Mouse (Mus musculus): ENCODE measurements around the gene Slc35c1. TPM values are rescaled to one million over a fixed set of nuclear protein-coding genes. Genes with fewer than 3 reads are reported as not detected.
A peak's percentile ranks its signal among the peaks of the same experiment; 100 is the strongest.

Slc35c1 gene
- polyA plus RNA-seq, 1 experiment from 2014 or later: 15.1 TPM

DNA sequence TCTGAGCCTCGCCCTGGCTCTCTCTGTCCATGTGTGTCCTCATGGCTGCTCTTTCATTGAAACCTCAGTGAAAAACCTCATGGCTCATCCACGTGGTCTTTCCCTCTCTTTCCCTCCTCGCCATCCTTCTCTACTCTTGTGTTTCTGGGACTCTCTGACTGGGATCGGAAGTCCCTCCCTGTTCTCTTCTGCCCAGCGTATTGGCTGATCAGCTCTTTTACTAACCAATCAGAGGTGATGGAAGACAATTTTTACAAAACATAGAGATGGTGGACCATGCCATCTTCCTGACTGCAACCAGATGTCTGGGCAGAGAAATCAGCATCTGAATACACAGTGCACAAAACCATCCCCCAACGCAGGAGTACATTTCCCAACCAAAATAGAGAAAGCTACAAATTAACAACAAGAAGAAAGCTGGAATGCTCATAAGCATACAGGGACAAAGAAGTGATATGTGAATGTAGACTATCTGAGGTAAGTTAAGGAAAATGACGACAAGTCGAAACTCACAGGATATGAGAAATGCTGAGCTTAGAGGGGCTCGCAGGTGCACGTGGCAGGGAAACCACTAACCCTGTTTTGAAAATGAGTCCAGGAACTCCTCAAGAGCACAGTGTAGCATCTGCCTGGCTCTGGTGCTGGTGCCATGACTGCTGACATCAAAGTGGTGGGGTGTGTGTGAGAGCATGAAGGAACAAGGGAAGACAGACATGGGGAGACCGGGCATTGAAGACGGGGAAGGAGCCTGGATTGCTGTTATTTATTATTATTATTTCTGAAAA is 11.7 kb upstream of the Slc35c1 start:
- WGBS: 82% methylated on average over 12 of the region's 12 CpGs
- ATAC-seq (replicated peaks; ENCODE audit: low FRiP score): no peak

DNA sequence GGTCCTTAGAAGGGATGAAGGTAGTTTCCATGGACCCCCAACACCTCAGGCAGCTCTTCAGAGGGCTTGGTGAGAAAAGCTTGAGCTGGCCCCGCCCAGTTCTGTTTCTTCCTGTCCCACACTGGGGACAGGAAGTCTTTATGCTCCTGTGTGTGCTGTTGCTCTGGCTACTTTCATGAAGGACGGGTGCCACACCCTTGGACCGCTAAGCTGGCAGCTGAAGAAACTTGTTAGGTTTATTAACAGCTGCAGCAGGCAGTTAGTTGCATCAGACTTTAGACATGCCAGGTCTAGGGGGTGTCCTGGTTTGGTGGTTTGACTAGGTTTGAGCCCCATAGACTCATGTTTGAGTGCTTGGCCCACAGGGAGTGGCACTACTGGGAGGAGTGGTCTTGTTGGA is 4.4 kb upstream of the Slc35c1 start:
- Histone ChIP-seq H3K4me2 (no peak overlapping the region), H3K27me3 (peaks cover 26% of the 10 kb centered on the region), H3K36me3 (no peaks in the 10 kb centered on the region), H3K27ac (no peak overlapping the region), H3K4me3 (replicated peaks) (no peak overlapping the region), H3K9ac (no peak overlapping the region), H3K4me1 (peaks cover 8% of the 10 kb centered on the region), H3K9me3 (replicated peaks) (no peaks in the 10 kb centered on the region)
- WGBS: 72% methylated on average over 3 of the region's 3 CpGs
- ATAC-seq (replicated peaks; ENCODE audit: low FRiP score): no peak

More for the DNA sequence above, 11.7 kb upstream of the Slc35c1 start:
- Histone ChIP-seq H3K27me3 (no peaks in the 10 kb centered on the region), H3K9ac (no peak overlapping the region), H3K27ac (no peak overlapping the region), H3K4me2 (no peak overlapping the region), H3K4me1 (no peaks in the 10 kb centered on the region), H3K9me3 (replicated peaks) (no peaks in the 10 kb centered on the region), H3K4me3 (replicated peaks) (no peak overlapping the region), H3K36me3 (no peaks in the 10 kb centered on the region)

DNA sequence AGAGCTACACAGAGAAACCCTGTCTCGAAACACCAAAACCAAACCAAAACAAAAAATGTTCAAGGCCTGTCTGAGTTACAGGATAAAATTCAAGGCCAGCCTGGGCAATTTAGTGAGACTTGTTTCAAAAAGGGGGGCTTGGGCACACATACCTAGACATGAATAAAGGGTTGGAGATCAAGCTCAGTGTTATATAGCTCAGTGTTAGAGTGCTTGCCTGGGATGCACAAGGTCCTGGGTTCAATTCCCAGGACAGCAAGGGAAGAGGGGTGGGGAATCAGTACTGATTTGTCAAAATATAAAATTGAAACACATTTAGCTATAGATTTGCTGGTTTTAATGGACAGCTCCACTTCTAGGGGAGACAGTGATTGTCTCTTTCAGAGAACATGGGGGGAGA is 877 bp upstream of the Slc35c1 start:
- Histone ChIP-seq H3K4me3 (replicated peaks) (no peak overlapping the region), H3K9me3 (replicated peaks) (no peaks in the 10 kb centered on the region), H3K4me1 (peaks cover 37% of the 10 kb centered on the region), H3K27ac (no peak overlapping the region), H3K9ac (no peak overlapping the region), H3K4me2 (no peak overlapping the region), H3K27me3 (peaks cover 26% of the 10 kb centered on the region), H3K36me3 (no peaks in the 10 kb centered on the region; the same call in 1 of the 2 replicates)
- ATAC-seq (replicated peaks; ENCODE audit: low FRiP score): no peak
- WGBS: 69% methylated on average over 1 of the region's 1 CpGs

DNA sequence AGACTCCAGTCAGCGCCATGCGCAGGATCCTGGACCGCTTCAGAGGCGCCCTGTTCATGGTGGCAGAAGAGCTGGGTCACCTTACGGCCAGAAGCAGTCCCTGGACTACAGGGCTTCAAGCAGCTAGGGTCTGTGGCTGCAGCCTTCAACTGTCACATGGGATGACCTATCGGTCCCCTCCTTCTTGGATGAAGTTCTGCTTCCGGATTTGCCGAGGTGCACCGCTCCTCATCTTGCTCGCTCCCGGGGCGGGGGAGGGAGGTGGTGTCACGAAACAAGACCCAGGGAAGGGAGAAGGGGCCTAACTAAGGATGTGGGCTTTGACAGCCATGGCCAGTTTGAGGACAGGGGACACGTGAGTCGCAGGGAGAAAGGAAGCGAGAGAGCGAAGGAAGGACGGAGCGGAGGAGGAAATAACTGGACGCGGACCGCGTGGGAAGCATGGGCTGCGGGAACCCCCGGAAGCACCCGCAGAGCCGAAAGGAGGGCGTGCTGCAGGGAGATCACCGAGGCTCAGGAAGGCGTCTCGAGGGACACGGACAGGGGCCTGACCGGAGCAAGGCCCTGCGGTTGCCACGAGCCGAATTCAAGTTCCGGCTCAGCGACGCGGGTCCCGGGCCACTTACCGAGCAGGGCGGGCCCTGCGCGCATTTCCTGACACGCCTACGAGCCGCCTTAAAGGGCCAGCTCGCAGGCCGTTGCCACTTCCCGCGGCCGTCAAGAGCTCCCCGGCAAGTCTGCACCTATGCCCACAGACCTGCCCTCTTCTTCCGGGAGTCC is 1.0 kb downstream of the Slc35c1 start:
- Histone ChIP-seq H3K27me3 (peaks cover 26% of the 10 kb centered on the region), H3K36me3 (peaks cover 8% of the 10 kb centered on the region), H3K4me1 (peaks cover 42% of the 10 kb centered on the region), H3K9ac (peak overlapping the region; percentile 66), H3K9me3 (replicated peaks) (no peaks in the 10 kb centered on the region), H3K4me3 (replicated peaks) (peak overlapping the region; percentile 91), H3K4me2 (peak overlapping the region; percentile 86), H3K27ac (peak overlapping the region; percentile 75)
- ATAC-seq (replicated peaks; ENCODE audit: low FRiP score): peak; percentile 91
- under 1% methylated on average over 55 of the region's 55 CpGs for WGBS

DNA sequence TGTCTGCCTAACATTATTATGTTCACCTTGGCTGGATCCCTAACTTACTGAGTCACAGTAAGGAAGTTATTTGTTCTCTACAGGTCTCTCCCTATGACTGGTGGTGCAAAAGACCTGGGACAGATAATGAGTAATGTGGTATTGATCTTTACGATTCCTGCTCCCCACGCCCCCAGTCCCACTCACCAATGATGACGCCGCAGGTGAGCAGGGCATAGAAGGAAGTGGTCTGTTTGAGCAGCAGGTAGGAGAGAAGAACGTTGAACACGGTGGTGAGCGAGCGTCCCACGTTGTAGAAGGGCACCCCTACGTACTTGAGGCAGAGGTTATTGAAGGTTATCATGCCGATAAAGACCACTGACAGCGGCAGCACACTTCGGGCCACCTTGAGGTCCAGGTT is 1.9 kb downstream of the Slc35c1 start:
- peaks cover 16% of the 10 kb centered on the region for H3K36me3 ChIP-seq
- H3K4me1 ChIP-seq: peaks cover 42% of the 10 kb centered on the region
- H3K9me3 ChIP-seq (replicated peaks): no peaks in the 10 kb centered on the region
- peaks cover 26% of the 10 kb centered on the region for H3K27me3 ChIP-seq
- H3K9ac ChIP-seq: peak overlapping the region; percentile 66
- 64% methylated on average over 13 of the region's 13 CpGs for WGBS
- H3K27ac ChIP-seq: no peak overlapping the region
- ATAC-seq (replicated peaks; ENCODE audit: low FRiP score): no peak
- H3K4me3 ChIP-seq (replicated peaks): peak overlapping the region; percentile 91
- peak overlapping the region; percentile 86 for H3K4me2 ChIP-seq

DNA sequence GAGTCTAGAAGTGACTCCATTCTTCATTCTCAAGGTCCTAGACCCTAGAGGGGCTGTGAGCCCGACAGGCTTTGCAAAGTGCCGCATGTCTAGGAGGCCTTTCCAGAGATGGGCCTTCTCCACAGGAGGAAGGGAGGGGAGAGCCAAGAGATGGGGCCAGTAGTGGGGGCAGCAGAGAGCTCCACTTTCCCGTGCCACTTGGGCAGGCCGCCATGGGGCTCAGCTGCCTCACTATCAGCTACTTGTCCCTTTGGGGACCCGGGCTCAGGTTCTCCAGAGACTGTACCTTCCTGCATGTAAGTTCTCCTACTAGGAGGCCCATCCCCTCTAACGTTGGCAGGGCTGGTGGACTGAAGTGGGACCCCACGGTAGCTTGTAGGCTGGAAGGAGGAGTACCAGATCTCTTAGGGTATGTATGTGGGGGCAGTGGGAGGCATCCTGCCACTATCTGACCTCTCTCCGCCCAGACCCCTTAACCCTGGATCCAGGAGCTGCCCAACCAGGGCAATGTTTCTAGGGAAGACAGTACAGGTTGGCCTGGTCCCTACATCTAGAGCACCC is 3.3 kb downstream of the Slc35c1 start:
- Histone ChIP-seq H3K27ac (no peak overlapping the region), H3K36me3 (peaks cover 30% of the 10 kb centered on the region), H3K9ac (no peak overlapping the region), H3K27me3 (peaks cover 19% of the 10 kb centered on the region), H3K4me2 (peak overlapping the region; percentile 86; the same call in 1 of the 2 replicates), H3K9me3 (replicated peaks) (no peaks in the 10 kb centered on the region), H3K4me3 (replicated peaks) (no peak overlapping the region), H3K4me1 (peaks cover 42% of the 10 kb centered on the region)
- 69% methylated on average over 8 of the region's 8 CpGs for WGBS
- ATAC-seq (replicated peaks; ENCODE audit: low FRiP score): no peak

DNA sequence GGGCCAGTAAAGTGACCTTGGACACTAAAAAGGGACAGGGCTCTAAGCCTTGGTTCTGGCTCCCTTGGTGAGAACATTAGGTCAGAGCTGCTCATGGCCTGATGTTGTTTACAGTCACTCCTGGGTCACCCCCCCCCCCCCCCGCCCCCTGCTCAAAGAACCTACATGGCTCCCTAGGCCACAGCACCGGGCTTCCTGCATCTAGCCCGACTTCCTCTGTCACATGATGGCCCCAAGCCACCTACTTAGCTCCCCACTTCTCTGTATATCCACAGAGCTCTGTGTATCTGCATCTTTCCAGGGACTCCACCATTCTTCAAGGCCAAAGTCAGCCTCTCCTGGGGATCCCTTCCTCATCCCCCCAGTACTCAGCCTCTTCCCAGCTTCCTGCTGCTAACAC is 4.6 kb downstream of the Slc35c1 start:
- no peak for ATAC-seq (replicated peaks; ENCODE audit: low FRiP score)
- H3K4me1 ChIP-seq: peaks cover 42% of the 10 kb centered on the region
- no peak overlapping the region for H3K4me3 ChIP-seq (replicated peaks)
- no peak overlapping the region for H3K27ac ChIP-seq
- peaks cover 30% of the 10 kb centered on the region for H3K36me3 ChIP-seq
- H3K4me2 ChIP-seq: no peak overlapping the region; the same call in 1 of the 2 replicates
- H3K9me3 ChIP-seq (replicated peaks): no peaks in the 10 kb centered on the region
- 35% methylated on average over 2 of the region's 3 CpGs for WGBS
- H3K27me3 ChIP-seq: peaks cover 5% of the 10 kb centered on the region
- H3K9ac ChIP-seq: no peak overlapping the region

DNA sequence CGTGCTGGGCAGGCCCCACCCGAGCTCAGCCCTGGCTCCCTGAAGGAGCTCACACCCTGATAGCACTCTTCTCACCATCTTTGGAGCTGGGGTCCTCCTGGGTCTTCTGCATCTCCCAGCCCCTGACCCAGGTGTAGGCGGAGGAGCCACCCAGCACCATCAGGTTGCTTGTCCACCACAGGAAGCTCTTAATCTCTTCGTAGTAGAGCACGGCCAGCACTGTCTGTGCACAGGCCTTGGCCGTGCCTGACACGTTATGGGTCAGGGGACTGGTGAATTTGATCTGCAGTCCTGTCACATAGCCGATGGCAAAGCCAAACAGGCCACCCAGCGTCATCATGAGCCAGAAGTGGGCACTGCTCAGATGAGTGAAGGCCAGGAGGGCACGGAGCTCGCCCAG is 6.2 kb downstream of the Slc35c1 start:
- 79% methylated on average over 11 of the region's 11 CpGs for WGBS
- no peak overlapping the region for H3K4me3 ChIP-seq (replicated peaks)
- H3K36me3 ChIP-seq: peaks cover 30% of the 10 kb centered on the region
- H3K9me3 ChIP-seq (replicated peaks): no peaks in the 10 kb centered on the region
- H3K27me3 ChIP-seq: no peaks in the 10 kb centered on the region
- no peak overlapping the region for H3K27ac ChIP-seq
- ATAC-seq (replicated peaks; ENCODE audit: low FRiP score): no peak
- peaks cover 34% of the 10 kb centered on the region for H3K4me1 ChIP-seq
- H3K4me2 ChIP-seq: no peak overlapping the region
- H3K9ac ChIP-seq: no peak overlapping the region

DNA sequence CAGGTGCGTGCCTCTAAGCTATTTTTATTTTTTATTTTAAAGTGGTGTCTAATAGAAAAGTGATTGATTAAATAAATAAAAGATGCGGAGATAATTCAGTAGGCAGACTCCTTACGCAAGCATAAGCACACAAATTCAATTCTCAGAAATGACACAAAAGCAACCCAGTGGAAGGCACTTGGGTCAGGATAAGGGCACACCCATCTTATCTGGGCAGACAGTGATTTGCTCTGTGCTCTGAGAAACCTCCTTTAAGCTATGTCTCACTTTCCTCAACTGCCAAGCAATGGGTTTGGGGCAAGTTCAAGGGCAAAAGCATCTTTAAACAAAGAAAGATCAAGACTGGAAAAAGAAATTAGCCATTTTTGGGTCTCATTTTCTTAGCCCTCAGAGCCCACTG is 9.2 kb downstream of the Slc35c1 start:
- no peaks in the 10 kb centered on the region for H3K27me3 ChIP-seq
- WGBS: 90% methylated on average over 3 of the region's 3 CpGs
- H3K4me3 ChIP-seq (replicated peaks): no peak overlapping the region
- no peaks in the 10 kb centered on the region for H3K9me3 ChIP-seq (replicated peaks)
- peaks cover 5% of the 10 kb centered on the region for H3K4me1 ChIP-seq
- H3K4me2 ChIP-seq: no peak overlapping the region
- H3K27ac ChIP-seq: no peak overlapping the region
- H3K9ac ChIP-seq: no peak overlapping the region
- ATAC-seq (replicated peaks; ENCODE audit: low FRiP score): no peak
- H3K36me3 ChIP-seq: peaks cover 30% of the 10 kb centered on the region

DNA sequence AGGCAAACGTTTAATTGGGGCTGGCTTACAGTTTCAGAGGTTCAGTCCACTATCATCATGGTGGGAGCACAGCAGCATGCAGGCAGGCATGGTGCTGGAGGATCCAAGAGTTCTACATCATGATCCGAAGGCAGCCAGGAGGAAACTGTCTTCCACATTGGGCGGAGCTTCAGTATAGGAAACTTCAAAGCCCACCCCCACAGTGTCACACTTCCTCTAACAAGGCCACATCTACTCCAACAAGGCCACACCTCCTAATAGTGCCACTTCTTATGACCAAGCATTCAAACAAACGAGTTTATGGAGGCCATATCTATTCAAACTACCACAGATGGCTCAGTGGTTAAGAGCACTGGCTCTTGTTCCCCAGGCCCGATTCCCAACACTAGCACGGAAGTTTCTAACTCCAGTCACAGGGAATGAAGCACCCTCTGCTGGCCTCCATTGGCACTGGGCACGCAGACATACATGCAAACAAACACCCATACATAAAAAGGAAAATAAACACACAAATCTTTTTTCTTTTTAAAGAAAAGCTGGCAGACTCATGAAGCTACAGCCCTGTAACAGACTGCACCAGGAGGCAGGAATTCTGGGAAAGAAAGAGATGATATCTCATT is 13.1 kb downstream of the Slc35c1 start:
- ATAC-seq (replicated peaks; ENCODE audit: low FRiP score): no peak
- 65% methylated on average over 7 of the region's 7 CpGs for WGBS

DNA sequence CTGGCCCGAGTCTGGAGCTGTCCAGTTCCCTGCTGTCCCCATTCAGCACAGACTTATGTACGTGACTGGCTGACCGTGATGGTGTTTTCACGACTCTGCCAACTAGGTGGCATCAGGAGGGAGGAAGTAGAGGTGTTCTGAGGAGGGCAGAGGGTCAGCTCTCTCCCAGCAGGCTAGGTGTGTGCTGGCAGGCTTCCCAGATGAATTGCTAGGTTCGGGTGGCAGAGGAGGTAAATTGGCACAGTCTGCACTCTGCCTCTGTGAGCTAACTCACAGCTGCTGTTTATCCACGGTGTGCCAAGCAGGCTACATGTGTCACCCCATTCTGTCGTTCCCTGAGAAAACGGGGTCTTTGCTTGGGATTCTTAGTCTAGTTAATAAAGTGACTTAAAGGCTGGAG is 13.7 kb downstream of the Slc35c1 start:
- Histone ChIP-seq H3K36me3 (no peaks in the 10 kb centered on the region), H3K27ac (no peak overlapping the region), H3K4me2 (no peak overlapping the region), H3K27me3 (no peaks in the 10 kb centered on the region), H3K4me3 (replicated peaks) (no peak overlapping the region), H3K9me3 (replicated peaks) (no peaks in the 10 kb centered on the region), H3K4me1 (no peaks in the 10 kb centered on the region), H3K9ac (no peak overlapping the region)
- 67% methylated on average over 8 of the region's 8 CpGs for WGBS
- no peak for ATAC-seq (replicated peaks; ENCODE audit: low FRiP score)

More for the DNA sequence above, 13.1 kb downstream of the Slc35c1 start:
- H3K4me3 ChIP-seq (replicated peaks): no peak overlapping the region
- no peak overlapping the region for H3K9ac ChIP-seq
- no peak overlapping the region for H3K27ac ChIP-seq
- H3K36me3 ChIP-seq: peaks cover 1% of the 10 kb centered on the region
- no peaks in the 10 kb centered on the region for H3K4me1 ChIP-seq
- no peaks in the 10 kb centered on the region for H3K9me3 ChIP-seq (replicated peaks)
- H3K27me3 ChIP-seq: no peaks in the 10 kb centered on the region
- H3K4me2 ChIP-seq: no peak overlapping the region

DNA sequence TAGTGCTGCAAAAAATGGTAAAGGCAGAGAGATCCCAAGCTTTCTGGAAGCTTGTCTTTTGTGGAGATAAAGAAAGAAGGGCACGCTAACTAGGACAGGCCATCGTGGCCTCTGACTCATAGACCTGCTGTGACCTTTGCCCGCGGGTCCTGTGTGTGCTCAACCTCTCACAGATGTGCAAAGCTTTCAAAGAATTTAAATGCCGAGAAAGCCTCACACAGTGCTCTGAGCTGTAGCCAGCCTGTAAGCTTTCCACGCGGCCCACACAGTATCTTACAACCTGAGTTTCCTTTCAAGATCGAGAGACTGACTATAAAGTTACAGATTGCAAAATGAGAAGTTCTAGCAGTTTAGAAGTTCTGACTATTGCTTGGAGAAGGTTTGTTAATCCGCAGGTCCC is 14.4 kb downstream of the Slc35c1 start:
- Histone ChIP-seq H3K27me3 (no peaks in the 10 kb centered on the region), H3K9me3 (replicated peaks) (no peaks in the 10 kb centered on the region), H3K9ac (no peak overlapping the region), H3K27ac (no peak overlapping the region), H3K4me1 (no peaks in the 10 kb centered on the region), H3K4me2 (no peak overlapping the region), H3K4me3 (replicated peaks) (no peak overlapping the region), H3K36me3 (no peaks in the 10 kb centered on the region)
- no peak for ATAC-seq (replicated peaks; ENCODE audit: low FRiP score)
- WGBS: 53% methylated on average over 9 of the region's 9 CpGs
